Comparison of ENCODE assay signal across 8 mouse cellular contexts in the genomic region with DNA sequence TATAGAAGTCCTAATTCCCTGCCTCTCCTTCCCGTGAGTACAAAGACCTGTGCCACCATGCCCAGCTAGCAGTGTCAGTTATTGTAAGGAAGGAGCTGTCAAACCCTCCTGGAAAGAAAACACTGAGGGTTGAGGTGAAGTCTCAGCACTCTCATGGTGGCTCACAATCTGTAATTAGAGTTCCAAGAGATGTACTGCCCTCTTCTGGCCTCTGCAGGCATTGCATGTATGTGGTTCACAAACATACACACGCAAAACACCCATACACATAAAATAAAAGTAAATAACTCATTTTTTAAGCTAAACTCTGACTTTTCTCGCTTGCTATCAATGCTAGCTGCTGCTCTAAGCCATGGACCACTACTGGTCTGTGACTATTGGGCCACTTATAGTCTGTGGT. TPM values are rescaled to one million over a fixed set of nuclear protein-coding genes. Genes with fewer than 3 reads are reported as not detected.
DNase-seq lines count a peak whose midpoint lies in the region; ATAC-seq and TF ChIP-seq lines count a peak whose summit lies in the region.

No protein-coding gene starts in this region.

- peak; percentile 31 for DNase-seq in gastrocnemius, adult 2 months
- DNase-seq in gastrocnemius, postnatal 14 days, result no peak
- peak; percentile 52 for DNase-seq in thymus, adult 2 months
- no peak for DNase-seq in thymus, adult 18-20 months
- peak; percentile 73 for DNase-seq in embryo, embryonic 10 days (ENCODE audit: low spot score)
- DNase-seq in kidney, postnatal 25 days, result peak; percentile 43 to 70
- DNase-seq in left cerebral cortex, postnatal 25 days (ENCODE audit: low spot score in 2 of 2), result no peak

- H3K27me3 ChIP-seq in thymus, adult 2 months (ENCODE audit: control insufficient read depth, insufficient read depth, low read length), result no peaks in the 10 kb centered on the region

- no peak overlapping the region for H3K4me3 ChIP-seq in gastrocnemius, adult 2 months
- no peak overlapping the region for H3K4me3 ChIP-seq in thymus, adult 2 months (ENCODE audit: control insufficient read depth, insufficient read depth, low read length)

- peak; percentile 70 for TF ChIP-seq CTCF in gastrocnemius, adult 2 months (IDR thresholded peaks at IDR 0.05)
- no peak for TF ChIP-seq CTCF in thymus, adult 2 months (IDR thresholded peaks at IDR 0.05; ENCODE audit: borderline replicate concordance, control insufficient read depth, extremely low read depth, insufficient read depth, low read length, poor library complexity)

- no peaks in the 10 kb centered on the region for H3K36me3 ChIP-seq in thymus, adult 2 months (ENCODE audit: control insufficient read depth, insufficient read depth, low read length)

- no peak overlapping the region for H3K27ac ChIP-seq in gastrocnemius, adult 2 months
- no peak overlapping the region for H3K27ac ChIP-seq in thymus, adult 2 months (ENCODE audit: control insufficient read depth, insufficient read depth, low read length)

- no peak for TF ChIP-seq POLR2A in thymus, adult 2 months (IDR thresholded peaks at IDR 0.05; ENCODE audit: control insufficient read depth, extremely low read depth, insufficient read depth, low read length, poor library complexity)

- WGBS in thymus, adult 2 months, result 76% methylated on average over 3 of the region's 3 CpGs

- intact Hi-C loops in gastrocnemius, adult 2 months (cut with DNase I), result no loop called here
- intact Hi-C loops in gastrocnemius, postnatal 14 days (cut with DNase I; ENCODE audit: low total_unique reads), result no loop called here
- intact Hi-C loops in left cerebral cortex, postnatal 25 days (cut with DNase I), result no loop called here

- no peaks in the 10 kb centered on the region for H3K4me1 ChIP-seq in thymus, adult 2 months (replicated peaks; ENCODE audit: control insufficient read depth, insufficient read depth, low read length)

- ATAC-seq in neutrophil, adult 5-6 weeks (ENCODE audit: extremely low read depth, insufficient number of reproducible peaks, low FRiP score, poor library complexity, severe bottlenecking), result peak; percentile 85

RNA-seq across cellular contexts. Expression of a gene that starts 11.4 kb away (rescaled TPM):
- 10 to 100 TPM; 35.4 to 36.1 TPM for total RNA-seq in gastrocnemius, adult 2 months (2021)
- 10 to 100 TPM; 28.8 to 30.5 TPM for total RNA-seq in gastrocnemius, postnatal 14 days (2021)
- polyA plus RNA-seq in thymus, adult 2 months (2012; rRNA removed), result 29.4 and 34.0 TPM in 2 replicates
- total RNA-seq in neutrophil, adult 5-6 weeks (2017), result 13.0 and 16.5 TPM in 2 replicates
- 100 to 1,000 TPM; 102 to 107 TPM for total RNA-seq in left cerebral cortex, postnatal 25 days (2021)

RNA-seq across cellular contexts. Expression of a gene that starts 36.0 kb away (rescaled TPM):
- 1 to 10 TPM; 2.2 to 4.3 TPM for total RNA-seq in gastrocnemius, adult 2 months (2021)
- total RNA-seq in gastrocnemius, postnatal 14 days (2021), result 1 to 10 TPM; 1.4 to 2.3 TPM
- polyA plus RNA-seq in thymus, adult 2 months (2012; rRNA removed), result 0.62 and 2.2 TPM in 2 replicates
- 0.35 and 0.37 TPM in 2 replicates for total RNA-seq in neutrophil, adult 5-6 weeks (2017)
- 1 to 10 TPM; 5.5 to 9.7 TPM for total RNA-seq in left cerebral cortex, postnatal 25 days (2021)

RNA-seq across cellular contexts. Expression of a gene that starts 43.9 kb away (rescaled TPM):
- not detected for total RNA-seq in gastrocnemius, adult 2 months (2021)
- total RNA-seq in gastrocnemius, postnatal 14 days (2021), result under 1 TPM in 1 of 2 experiments, not detected in 1; 0.40 TPM
- 3.0 and 3.8 TPM in 2 replicates for polyA plus RNA-seq in thymus, adult 2 months (2012; rRNA removed)
- 2.0 and 5.2 TPM in 2 replicates for total RNA-seq in neutrophil, adult 5-6 weeks (2017)
- 1 to 10 TPM; 1.4 to 2.5 TPM for total RNA-seq in left cerebral cortex, postnatal 25 days (2021)

RNA-seq across cellular contexts. Expression of a gene that starts 44.6 kb away (rescaled TPM):
- 10 to 100 TPM; 26.5 to 27.2 TPM for total RNA-seq in gastrocnemius, adult 2 months (2021)
- 10 to 100 TPM; 12.1 to 12.8 TPM for total RNA-seq in gastrocnemius, postnatal 14 days (2021)
- polyA plus RNA-seq in thymus, adult 2 months (2012; rRNA removed), result 5.0 and 5.6 TPM in 2 replicates
- total RNA-seq in neutrophil, adult 5-6 weeks (2017), result 62.4 and 76.5 TPM in 2 replicates
- 10 to 100 TPM; 32.2 to 38.0 TPM for total RNA-seq in left cerebral cortex, postnatal 25 days (2021)

Comparison
In these comparisons a context has a peak if more than half of its experiments do, and no peak if none do; other contexts are left out.
1. DNase-seq: peak in gastrocnemius, adult 2 months (single experiment), thymus, adult 2 months (single experiment), embryo, embryonic 10 days (single experiment) and kidney, postnatal 25 days (2 of 2); none in gastrocnemius, postnatal 14 days (single experiment), thymus, adult 18-20 months (0 of 2) and left cerebral cortex, postnatal 25 days (0 of 2).